Mouse (Mus musculus) small intestine, adult 2 months (tissue): ENCODE results near the gene Tbcb.

Experiments used
- CTCF ChIP-seq: fragments of 200-500 bp; IDR thresholded peaks from 2 replicates; pipeline ENCODE4 v1.5.1; 2012; ENCODE audit warnings: low read depth, mild to moderate bottlenecking, control low read depth, inconsistent platforms, low read length, moderate library complexity, mixed read lengths; ENCODE audit not compliant: insufficient replicate concordance, insufficient read length; ENCODE audit errors: extremely low read depth
- POLR2A ChIP-seq: fragments of 200-500 bp; IDR thresholded peaks from 2 replicates; pipeline ENCODE4 v1.6.1; 2012; ENCODE audit warnings: low read depth, mild to moderate bottlenecking, control low read depth, inconsistent platforms, low read length, moderate library complexity

DNA sequence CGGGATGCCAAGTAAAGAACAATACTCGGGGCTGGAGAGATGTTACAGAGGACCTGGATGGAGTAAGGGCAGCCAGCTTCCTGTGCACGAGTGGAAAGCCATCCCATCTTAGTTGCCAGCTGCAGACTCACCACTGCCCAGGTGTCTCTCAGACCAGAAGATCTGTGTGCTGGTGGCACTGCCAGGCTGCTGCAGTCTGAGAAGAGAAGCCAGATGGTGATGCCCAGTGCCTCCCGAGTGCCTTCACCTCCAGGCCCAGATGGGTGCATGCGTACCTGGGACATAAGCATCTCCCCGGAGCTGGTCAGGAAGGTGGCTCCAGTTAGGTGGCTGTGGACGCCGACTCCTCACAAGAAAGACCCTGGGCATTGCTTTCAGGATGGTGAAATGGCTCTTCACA lies 3.0 kb upstream of the Tbcb start:
- TF ChIP-seq CTCF (no peak), POLR2A (no peak)
